Mouse (Mus musculus) E14TG2a.4 (cell line): ENCODE results near the gene Tmem265.

Experiments
- CTCF ChIP-seq: conservative IDR thresholded peaks from 2 replicates; pipeline ENCODE4 v1.5.1; 2014; ENCODE audit warnings: low read length
- NANOG ChIP-seq: IDR thresholded peaks from 2 replicates; pipeline ENCODE4 v1.6.1; 2014; ENCODE audit warnings: borderline replicate concordance, low read length, mixed read lengths
- POU5F1 ChIP-seq: IDR thresholded peaks from 2 replicates; pipeline ENCODE4 v1.6.1; 2014; ENCODE audit warnings: low read length, borderline replicate concordance

GRCm38 (mm10) chr7:127573503-127574008, 12.4 kb downstream of the Tmem265 start:
- TF ChIP-seq CTCF (no peak), POU5F1 (no peak), NANOG (no peak)
